Mouse (Mus musculus) kidney, postnatal 0 days (tissue): ENCODE data around the gene Pxmp4. TPM values are rescaled to one million over a fixed set of nuclear protein-coding genes. Genes with fewer than 3 reads are reported as not detected.
A peak's percentile ranks its signal among the peaks of the same experiment; 100 is the strongest.

ENCODE experiments used
- ATAC-seq: fragments of 200-750 bp; cut with Nextera tagmentation; replicated peaks from 2 replicates; pipeline ENCODE4 v1.8.0; 2017; ENCODE audit warnings: low read depth, moderate number of reproducible peaks, moderate TSS enrichment, moderate library complexity; ENCODE audit not compliant: low FRiP score
- DNase-seq: peaks from one replicate; pipeline ENCODE4 v3.0.0-alpha.2; 2016; ENCODE audit warnings: low spot score
- H3K27ac ChIP-seq: fragments of 300-500 bp; sonication (generic); 2 replicates; pipeline ENCODE4 v1.5.1; 2014; ENCODE audit warnings: mild to moderate bottlenecking
- H3K27me3 ChIP-seq: fragments of 300-500 bp; sonication (generic); 2 replicates; pipeline ENCODE4 v1.6.1; 2014; ENCODE audit warnings: low read length, mixed read lengths; ENCODE audit not compliant: insufficient read depth
- H3K36me3 ChIP-seq: fragments of 300-500 bp; sonication (generic); 2 replicates; pipeline ENCODE4 v1.6.1; 2014; ENCODE audit warnings: low read length, mixed read lengths; ENCODE audit not compliant: insufficient read depth
- H3K4me1 ChIP-seq: fragments of 300-500 bp; sonication (generic); replicated peaks from 2 replicates; pipeline ENCODE4 v1.6.1; 2014; ENCODE audit warnings: antibody characterized with exemption, low read length, mixed read lengths; ENCODE audit not compliant: insufficient read depth
- H3K4me2 ChIP-seq: fragments of 300-500 bp; sonication (generic); 2 replicates; pipeline ENCODE4 v1.6.1; 2014; ENCODE audit warnings: mild to moderate bottlenecking, low read length, moderate library complexity, mixed read lengths
- H3K4me3 ChIP-seq: fragments of 300-500 bp; sonication (generic); replicated peaks from 2 replicates; pipeline ENCODE4 v1.5.1; 2014; ENCODE audit warnings: low read depth, low read length
- H3K9ac ChIP-seq: fragments of 300-500 bp; sonication (generic); 2 replicates; pipeline ENCODE4 v1.6.1; 2014; ENCODE audit warnings: low read depth, low read length
- H3K9me3 ChIP-seq: fragments of 300-500 bp; sonication (generic); replicated peaks from 2 replicates; pipeline ENCODE4 v1.6.1; 2016; ENCODE audit warnings: low read length, inconsistent platforms, mixed read lengths
- CTCF ChIP-seq: IDR thresholded peaks from 2 replicates; pipeline ENCODE4 v1.5.1; 2016; ENCODE audit warnings: antibody characterized with exemption, low read depth, mild to moderate bottlenecking, moderate library complexity
- WGBS: fragments of 180-500 bp; shearing (Covaris S2); extraction: QIAGEN DNeasy Blood & Tissue Kit; methylation state at CpG from one replicate; pipeline ENCODE4 v1.1.7; 2014; 5-methylcytosine and 5-hydroxymethylcytosine counted together
- polyA plus RNA-seq: library from polyadenylated mRNA; unstranded; fragments of >200 nt; fragmentation: Nextera tagmentation; extraction: Ambion mirVana; gene quantifications from 2 replicates; pipeline ENCODE4 v1.2.1, GENCODE M21; 2015

Pxmp4 gene
- polyA plus RNA-seq, 1 experiment from 2014 or later, result 37.9 TPM

DNA sequence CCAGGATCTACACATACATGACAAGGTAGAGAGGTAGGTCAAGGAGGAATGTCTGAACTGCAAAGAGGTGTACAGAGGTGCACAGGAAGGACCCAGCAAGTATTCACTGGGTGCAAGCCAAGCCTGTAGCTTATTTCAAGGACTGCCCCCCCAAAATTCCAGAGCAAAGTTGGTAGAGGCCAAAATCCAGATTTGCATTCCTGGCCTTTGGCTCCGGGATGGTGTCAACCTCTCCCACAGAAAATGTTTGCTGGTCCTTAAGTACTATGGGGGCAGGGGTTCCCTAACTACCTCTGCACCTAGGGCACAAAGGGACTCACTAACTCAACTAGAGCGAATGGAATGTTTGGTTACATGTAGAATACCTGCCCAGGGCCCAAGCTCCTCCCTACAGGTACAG lies 35.7 kb downstream of the Pxmp4 start:
- no peak for TF ChIP-seq CTCF
- Histone ChIP-seq H3K9me3 (no peaks in the 10 kb centered on the region), H3K9ac (no peak overlapping the region), H3K4me3 (no peak overlapping the region; the same call in 1 of the 2 replicates), H3K4me2 (peak overlapping the region; percentile 91), H3K27ac (peak overlapping the region; percentile 77), H3K36me3 (no peaks in the 10 kb centered on the region), H3K4me1 (peaks cover 17% of the 10 kb centered on the region), H3K27me3 (no peaks in the 10 kb centered on the region)
- DNase-seq (no peak), ATAC-seq (no peak)
- 54% methylated on average over 2 of the region's 2 CpGs for WGBS

- H3K4me1 ChIP-seq, result peaks cover 17% of the 10 kb centered on the region
- no peak overlapping the region for H3K4me3 ChIP-seq
- no peaks in the 10 kb centered on the region for H3K27me3 ChIP-seq
- TF ChIP-seq CTCF, result no peak
- H3K27ac ChIP-seq, result no peak overlapping the region
- ATAC-seq, result no peak
- H3K4me2 ChIP-seq, result no peak overlapping the region
- H3K9ac ChIP-seq, result no peak overlapping the region
- 37% methylated on average over 8 of the region's 8 CpGs for WGBS
- 0 out of 2 replicates have a peak, but pooled peaks cover 3% of the 10 kb centered on the region for H3K36me3 ChIP-seq
- peak; percentile 52 for DNase-seq
- no peaks in the 10 kb centered on the region for H3K9me3 ChIP-seq
Observed at GRCm38 (mm10) chr2:154566641-154567040, 36.9 kb downstream of the Pxmp4 start.

- DNase-seq, result no peak
- no peaks in the 10 kb centered on the region for H3K9me3 ChIP-seq
- H3K27me3 ChIP-seq, result no peaks in the 10 kb centered on the region
- 0 out of 2 replicates have a peak, but pooled peaks cover 3% of the 10 kb centered on the region for H3K36me3 ChIP-seq
- TF ChIP-seq CTCF, result no peak
- 71% methylated on average over 3 of the region's 3 CpGs for WGBS
- no peak overlapping the region for H3K4me3 ChIP-seq
- H3K4me1 ChIP-seq, result peaks cover 17% of the 10 kb centered on the region
- H3K9ac ChIP-seq, result no peak overlapping the region
- H3K4me2 ChIP-seq, result no peak overlapping the region
- ATAC-seq, result no peak
- no peak overlapping the region for H3K27ac ChIP-seq
Observed at GRCm38 (mm10) chr2:154565562-154565961, 37.9 kb downstream of the Pxmp4 start.

- ATAC-seq (0 out of 2 replicates have a peak, but pooled peaks have one; percentile 33), DNase-seq (no peak)
- Histone ChIP-seq H3K27me3 (no peaks in the 10 kb centered on the region), H3K9me3 (no peaks in the 10 kb centered on the region), H3K4me2 (no peak overlapping the region), H3K4me3 (no peak overlapping the region), H3K4me1 (peaks cover 15% of the 10 kb centered on the region), H3K36me3 (0 out of 2 replicates have a peak, but pooled peaks cover 3% of the 10 kb centered on the region), H3K9ac (no peak overlapping the region), H3K27ac (no peak overlapping the region)
- no peak for TF ChIP-seq CTCF
- 79% methylated on average over 22 of the region's 22 CpGs for WGBS
Observed at GRCm38 (mm10) chr2:154563612-154564170, 39.8 kb downstream of the Pxmp4 start.

- no peaks in the 10 kb centered on the region for H3K9me3 ChIP-seq
- DNase-seq (no peak), ATAC-seq (no peak)
- H3K4me1 ChIP-seq, result peaks cover 19% of the 10 kb centered on the region
- H3K4me2 ChIP-seq, result peak within 1 kb of the TSS; percentile 66
- no peak for TF ChIP-seq CTCF
- WGBS, result 7% methylated on average over 34 of the region's 34 CpGs
- H3K4me3 ChIP-seq, result peak within 1 kb of the TSS; percentile 21; the same call in 1 of the 2 replicates
- no peaks in the 10 kb centered on the region for H3K27me3 ChIP-seq
- H3K27ac ChIP-seq, result 0 out of 2 replicates have a peak within 1 kb of the TSS, but pooled peaks have one; percentile 8
- H3K36me3 ChIP-seq, result 0 out of 2 replicates have a peak, but pooled peaks cover 3% of the 10 kb centered on the region
- H3K9ac ChIP-seq, result peak within 1 kb of the TSS; percentile 32; the same call in 1 of the 2 replicates
Observed at GRCm38 (mm10) chr2:154558264-154559039, 45.1 kb downstream of the Pxmp4 start, which contains the start of gene Necab3. Necab3 (minus strand) TSS chr2:154558890.

DNA sequence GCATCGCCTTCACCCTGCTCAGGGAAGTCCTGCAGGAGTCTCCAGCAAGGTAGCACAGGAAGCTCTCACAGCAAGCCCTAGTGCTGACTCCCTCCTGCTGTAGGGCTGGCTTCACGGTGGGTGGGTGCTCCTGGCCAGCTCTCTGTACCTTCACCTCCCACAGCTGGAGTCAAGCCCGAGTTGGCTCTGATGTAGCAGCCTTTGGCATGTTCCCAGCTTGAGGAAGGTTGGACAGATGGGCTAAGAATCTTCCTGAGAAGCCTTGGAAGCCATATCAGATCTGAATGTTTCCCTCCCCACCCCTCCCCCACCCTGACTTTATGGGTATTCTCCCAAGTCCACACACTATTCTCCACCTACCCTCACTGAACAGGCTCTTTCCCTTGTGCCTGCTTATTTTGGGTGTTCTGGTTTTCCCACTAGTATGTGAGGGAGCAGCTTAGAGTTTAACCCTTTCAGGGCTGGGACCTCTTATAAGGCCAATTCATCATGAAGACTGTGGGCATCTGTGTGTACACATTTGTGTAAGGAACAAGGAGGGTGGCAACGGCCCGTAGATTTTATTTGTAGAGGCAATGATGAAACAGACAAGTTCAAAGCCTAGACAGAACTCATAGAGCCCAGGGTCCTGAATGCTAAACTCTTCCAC lies 46.2 kb downstream of the Pxmp4 start:
- no peak overlapping the region for H3K4me2 ChIP-seq
- DNase-seq (no peak), ATAC-seq (no peak)
- 0 out of 2 replicates have a peak, but pooled peaks cover 3% of the 10 kb centered on the region for H3K36me3 ChIP-seq
- no peak overlapping the region for H3K4me3 ChIP-seq
- no peaks in the 10 kb centered on the region for H3K9me3 ChIP-seq
- WGBS, result 44% methylated on average over 5 of the region's 5 CpGs
- H3K9ac ChIP-seq, result no peak overlapping the region
- H3K27me3 ChIP-seq, result no peaks in the 10 kb centered on the region
- H3K4me1 ChIP-seq, result peaks cover 19% of the 10 kb centered on the region
- no peak for TF ChIP-seq CTCF
- H3K27ac ChIP-seq, result no peak overlapping the region
